Mouse (Mus musculus) kidney, adult 8-10 months (tissue): Measurements from ENCODE around the gene Dip2a.

Experiments used
- DNase-seq, 2 experiments: peaks; one replicate each; pipeline ENCODE4 v3.0.0; 2022

Gene Dip2a

DNA sequence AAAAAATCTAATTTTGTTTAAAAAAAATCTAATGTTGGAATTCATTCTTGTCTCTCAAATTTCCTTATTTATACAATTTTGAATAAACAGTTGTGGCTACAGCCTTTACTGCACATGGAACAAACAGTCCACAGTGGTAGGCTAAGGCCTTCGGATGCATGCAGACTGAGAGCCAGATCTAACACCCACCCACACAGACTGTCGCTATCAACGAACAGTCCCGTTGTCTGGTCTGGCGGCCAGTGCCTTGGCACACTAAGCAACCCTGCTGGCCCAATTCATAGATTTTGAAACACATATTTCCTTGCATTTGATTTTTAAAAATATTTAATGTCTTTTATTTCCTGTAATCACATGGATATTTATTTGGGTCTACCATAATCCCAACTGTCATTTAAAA is 45.0 kb downstream of the Dip2a start:
- no peak for DNase-seq

DNA sequence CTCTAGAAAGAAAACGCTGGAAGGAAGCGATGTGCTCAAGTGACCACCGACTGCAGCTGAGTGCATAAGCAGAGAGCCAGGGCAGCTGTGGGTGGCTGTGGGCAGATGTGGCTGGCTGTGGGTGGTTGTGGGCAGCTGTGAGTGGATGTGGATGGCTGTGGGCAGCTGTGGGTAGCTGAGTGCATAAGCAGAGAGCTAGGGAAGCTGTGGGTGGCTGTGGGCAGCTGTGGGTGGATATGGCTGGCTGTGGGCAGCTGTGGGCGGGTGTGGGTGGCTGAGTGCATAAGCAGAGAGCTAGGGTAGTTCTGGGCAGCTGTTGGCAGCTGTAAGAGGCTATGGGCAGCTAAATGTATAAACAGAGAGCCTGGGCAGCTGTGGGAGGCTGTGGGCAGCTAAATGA is 51.9 kb downstream of the Dip2a start:
- no peak for DNase-seq

DNA sequence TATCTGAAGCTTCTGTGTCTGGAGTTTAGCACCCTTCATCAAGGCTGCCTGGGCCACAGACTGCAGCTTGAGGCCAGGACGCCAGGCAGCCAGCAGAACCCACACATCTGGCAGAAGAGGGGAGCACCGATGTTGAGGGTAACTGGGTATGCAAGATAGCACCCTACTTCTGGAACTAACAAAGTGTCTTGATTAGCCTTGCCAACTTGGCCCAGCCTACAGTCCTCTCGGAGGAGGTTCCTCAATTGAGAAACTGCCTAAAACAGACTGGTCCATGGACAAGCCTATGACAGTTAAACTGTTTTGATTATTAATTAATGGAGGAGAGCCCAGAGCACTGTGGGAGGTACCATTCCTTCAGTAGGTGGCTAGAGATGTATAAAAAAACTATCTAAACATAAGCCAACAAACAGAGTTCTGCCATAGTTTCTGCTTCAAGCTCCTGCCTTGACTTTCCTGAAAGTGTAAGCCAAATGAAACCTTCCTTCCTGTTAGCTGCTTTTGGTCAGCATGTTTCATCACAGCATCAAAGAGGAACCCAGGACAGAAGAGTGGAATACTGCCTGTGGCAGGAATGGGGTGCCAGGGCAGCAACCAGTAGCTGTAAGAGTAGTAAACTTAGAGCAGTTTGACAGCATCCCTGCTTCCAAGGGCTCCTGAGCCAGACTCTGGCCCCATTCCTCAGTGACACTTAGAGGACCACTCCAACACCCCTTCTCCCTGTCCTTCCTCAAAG is 55.0 kb downstream of the Dip2a start:
- DNase-seq: no peak

DNA sequence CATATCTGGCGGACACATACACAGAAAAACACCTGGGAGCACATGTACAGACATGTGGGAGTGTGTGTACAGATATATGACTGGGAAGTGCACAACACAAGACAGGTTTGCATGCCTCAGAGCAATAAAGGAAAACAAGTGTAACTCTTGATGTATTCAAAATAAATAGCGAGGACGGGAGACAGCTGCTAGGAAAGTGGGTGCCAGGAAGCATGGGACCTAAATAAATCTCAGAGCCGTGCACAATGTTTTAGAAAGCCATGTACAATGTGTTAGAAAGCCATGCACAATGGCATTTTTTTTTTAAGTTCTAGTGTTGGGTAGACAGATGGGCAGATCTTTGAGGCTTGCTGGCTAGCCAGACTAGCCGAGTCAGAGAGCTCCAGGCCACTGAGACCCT is 56.0 kb downstream of the Dip2a start:
- no peak for DNase-seq

DNA sequence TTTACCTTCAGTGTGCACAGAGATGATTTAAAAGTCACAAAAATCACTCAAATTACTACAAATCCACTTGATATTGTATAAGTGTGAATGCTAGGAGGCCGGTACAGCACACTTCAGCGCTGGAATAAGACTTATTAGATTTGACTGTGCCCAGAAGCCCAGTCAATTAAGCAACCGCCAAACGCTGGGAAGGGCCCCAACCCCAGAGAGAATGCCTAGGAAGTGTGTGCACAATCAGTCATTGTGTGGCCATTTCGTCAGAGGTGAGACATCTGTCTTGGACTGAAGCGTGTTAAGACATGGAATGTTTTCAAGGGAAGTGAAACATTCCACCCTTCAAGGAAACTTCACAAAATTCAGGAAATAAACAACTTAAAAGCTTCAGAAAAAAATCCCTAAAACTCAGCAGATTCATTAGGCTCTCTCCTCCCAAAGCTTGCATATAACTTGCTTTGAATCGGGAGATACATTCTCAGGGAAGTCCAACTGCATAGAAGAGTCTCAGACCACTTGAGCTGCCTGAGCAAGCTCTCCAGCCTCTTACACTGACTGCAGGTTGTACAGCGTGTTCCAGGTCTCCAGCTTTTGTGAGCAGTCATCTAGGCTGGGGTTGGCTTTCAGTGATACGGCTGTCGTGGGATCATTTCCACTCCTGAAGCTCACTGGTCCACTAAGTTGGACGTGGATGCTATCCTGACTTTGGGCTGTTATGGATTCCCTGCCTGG is 56.7 kb downstream of the Dip2a start:
- DNase-seq: no peak

DNA sequence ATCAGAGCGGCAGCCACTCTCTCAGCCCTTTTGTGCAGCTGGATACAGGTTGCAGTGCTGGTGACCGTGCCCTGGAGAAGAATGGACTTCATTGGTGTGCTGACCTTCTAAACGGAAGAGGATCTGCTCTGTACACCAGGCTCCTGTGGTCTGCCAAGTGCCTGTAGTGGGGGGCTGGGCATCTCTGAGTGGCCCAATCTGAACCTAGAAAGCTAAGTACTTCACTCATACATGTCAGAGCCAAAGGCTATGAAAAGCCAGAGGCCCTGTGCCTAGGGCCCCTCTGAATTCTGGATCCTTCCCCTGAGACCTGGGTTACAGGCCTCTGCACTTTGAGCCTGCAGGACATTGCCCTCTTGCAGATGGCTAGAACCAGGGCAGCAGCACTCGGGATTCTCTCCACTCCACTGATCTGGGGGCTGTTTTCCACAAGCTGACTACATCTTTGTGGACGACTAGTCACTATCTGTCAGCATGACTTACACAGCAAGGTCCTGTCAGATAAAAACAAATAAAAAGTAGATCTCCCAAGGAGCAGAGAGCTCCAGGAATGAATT is 66.5 kb downstream of the Dip2a start:
- DNase-seq: peak; percentile 42 to 57

DNA sequence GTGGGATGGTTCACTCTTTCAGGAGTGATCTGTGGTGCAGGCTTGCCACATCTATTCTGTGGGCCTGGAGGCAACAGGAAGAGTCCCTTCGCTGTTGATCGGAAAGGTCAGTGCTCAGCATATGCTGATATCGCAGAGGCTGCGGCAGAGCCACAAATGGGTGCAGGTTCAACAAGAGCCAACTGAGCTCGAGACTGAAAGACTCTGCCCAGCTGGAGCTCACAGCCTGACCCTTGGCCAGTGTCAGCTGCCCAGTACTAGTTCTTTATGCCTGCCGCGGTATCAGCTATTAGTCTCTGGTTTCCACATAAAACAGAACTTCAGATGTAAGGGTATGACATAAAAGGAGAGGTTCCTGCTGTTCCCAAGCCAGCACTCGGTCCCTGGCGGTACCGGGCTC is 69.8 kb downstream of the Dip2a start:
- DNase-seq: peak; percentile 23 to 48

DNA sequence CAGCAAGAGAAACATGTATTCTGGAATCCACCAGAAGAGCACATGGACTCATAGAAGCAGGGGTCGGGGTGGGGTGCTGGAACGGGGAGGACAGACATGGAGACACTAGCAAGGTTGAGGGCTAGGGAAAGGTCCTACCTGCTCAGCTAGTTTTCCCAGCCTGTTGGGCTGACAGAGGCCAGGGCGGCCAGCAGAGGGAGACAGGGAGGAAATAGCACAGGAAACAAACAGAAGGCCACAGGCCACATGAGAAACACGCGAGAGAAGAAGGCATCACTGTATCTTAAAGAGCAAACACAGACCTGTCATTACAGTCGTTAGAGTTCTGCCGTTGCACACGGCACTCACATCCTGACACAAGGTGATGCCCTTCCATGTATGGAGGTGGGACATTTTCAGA is 73.9 kb downstream of the Dip2a start:
- peak in 1 of 2 experiments; percentile 41 for DNase-seq

DNA sequence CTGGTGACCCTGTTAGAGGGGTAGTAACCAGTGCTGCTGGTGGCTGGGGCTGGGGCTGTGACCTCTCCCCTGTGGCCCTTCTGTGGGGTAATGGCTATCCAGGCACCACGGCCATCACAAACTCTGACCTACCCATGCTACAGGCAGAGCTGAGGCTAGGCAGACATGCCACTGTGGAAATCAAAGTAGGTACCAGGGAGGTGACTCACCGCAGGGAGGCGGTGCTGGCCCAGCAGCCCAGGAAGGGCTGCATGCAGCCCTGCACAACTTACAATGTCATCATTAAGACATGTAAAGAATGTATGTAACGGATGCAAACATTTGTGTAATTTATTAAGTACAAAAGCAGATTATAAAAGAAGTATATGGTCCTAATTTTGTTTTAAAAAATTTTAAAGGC is 82.7 kb downstream of the Dip2a start:
- no peak for DNase-seq

DNA sequence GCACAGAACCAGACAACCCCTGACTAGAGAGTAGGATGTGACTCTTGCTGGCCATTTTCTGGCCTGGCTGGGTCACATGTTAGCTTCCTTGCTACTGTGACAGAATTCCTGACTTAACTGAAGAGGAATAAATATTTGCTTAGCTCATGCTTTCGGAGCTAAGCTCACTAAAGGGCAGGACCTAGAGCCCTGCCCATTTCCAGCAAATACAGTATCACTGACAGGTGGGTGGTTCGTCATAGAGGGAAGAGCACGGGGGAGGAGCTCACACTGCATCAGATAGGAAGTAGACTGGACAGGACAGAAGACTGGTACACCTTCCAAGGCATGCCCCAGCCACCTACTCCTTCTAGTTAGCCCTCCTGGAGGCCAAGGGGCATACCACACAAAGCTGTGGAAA is 83.6 kb downstream of the Dip2a start:
- DNase-seq: no peak

DNA sequence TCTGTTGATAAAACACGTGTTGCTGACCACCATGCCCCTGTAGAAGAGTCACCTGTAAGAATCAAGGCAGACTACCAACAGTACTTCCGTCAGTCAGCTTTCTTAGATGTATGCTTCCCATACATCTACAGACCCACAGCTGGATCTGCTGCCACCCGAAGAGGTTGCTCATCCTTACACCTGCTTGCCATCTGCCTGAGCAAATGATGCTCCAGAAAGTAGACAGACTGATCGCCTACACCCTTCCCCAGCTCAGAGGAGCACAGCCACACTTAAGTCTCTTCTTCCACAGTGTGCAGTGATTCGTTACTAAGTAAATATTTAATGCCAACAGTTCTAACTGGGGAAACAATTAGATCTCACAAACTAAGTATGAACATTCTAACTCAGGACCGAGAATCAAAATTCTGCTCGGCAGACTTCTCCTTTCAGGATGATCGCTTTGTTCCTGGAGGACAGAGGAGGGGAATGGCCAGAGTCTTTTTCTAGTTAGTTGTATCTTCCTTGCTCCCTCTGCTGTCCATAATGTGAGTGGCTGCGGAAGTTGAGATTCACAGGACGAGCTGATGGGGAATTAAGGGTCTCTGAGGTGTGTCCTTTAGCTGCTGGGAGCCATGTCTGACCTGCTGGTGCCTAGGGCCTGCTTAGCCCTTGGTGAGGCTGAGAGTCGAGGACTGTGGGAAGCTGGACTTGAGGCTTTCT is 84.6 kb downstream of the Dip2a start:
- peak in 1 of 2 experiments; percentile 12 for DNase-seq

DNA sequence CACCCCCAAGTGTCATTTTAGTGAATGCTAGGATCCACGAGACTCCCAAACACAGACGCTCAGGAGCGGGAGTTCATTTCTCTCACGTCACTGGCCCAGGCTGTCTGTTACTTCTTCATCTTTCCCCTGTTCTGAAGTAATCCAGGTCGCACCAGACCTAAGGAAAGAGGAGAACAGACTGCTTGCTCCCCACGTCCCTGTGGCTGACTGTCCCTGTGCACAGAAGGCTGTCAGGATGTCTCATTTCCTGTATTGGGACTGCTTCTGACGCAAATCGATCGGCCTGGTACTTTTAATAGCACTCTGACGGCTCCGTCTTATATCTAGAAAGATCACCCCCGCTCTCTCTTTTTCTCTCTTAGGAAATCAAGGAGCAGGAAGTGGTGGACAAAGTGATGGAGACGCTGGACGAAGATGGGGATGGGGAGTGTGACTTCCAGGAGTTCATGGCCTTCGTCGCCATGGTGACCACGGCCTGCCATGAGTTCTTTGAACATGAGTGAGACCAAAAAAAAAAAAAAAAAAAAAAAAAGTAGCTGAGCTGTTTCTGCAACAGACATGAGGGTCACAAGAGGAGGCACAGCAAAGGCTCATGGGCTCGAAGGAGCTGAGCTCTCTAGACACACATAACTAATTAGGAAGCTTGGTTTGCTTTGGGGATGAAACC is 85.4 kb downstream of the Dip2a start:
- no peak for DNase-seq

DNA sequence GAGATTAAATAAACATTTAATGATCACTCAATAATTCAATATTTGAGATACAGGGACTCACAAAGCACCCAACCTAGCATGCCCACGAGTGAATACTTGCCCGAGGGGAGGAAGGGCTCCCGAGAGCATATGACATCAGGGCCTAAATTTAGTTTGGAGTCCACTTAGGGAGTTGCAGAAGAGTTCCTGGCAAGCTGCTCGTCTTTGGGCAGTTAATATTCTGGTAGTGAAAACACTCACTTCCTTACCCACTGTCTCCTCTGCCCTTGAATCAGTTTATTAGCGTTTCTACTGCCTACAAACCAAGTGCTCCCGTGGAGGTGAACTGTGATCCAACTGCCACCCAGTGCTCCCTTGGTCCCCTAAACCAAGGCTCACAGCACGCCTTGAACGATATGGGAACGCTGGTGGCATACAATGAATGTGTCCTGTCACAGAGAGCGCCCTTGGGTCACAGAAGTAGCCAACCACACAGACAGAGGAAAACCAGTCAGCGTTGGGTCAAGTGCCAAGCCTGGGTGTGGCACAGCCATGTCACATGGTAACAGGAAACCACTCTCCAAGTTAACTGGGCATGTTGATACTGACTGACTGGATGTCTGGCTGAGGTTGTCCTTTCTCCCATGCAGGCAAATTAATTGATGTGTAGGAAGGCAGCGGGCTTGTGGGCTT is 87.2 kb downstream of the Dip2a start:
- DNase-seq: peak; percentile 35 to 39

DNA sequence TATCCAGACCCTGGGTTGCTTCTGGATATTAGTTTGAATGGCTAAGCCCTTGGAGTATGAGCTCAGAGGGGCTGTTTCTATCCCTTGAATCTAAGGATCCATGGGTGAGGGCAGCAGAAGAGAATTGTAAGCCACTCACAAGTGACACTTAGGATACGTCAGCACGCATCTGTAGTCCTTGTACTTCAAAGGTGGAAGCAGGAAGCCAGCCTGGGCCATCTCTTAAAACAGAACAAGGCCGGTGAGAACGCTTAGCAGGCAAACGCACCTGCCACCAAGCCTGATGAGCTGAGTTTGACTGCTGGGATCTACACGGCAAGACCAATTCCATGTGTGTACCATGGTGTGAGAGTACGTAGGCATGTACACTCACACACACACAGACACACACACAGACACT is 87.9 kb downstream of the Dip2a start:
- DNase-seq: no peak

DNA sequence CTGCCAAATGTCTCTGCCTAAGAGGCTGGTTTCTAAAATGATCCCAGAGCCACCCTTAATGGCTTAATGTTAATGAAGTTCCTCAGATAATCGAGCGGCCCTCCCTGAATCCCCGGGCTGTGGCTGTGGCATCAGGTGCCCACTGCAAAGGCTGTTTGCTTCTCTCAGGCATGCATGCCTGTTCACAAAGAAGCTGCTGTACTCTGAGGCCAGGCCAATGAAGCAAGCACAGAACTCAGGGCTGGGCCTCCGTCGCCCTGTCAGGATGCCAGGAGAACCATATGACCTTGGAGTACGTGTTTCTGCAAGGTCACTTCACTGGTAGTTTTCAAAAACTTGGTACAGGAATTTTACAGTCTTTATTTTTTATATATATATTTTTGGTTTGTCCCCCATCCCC is 89.5 kb downstream of the Dip2a start:
- peak in 1 of 2 experiments; percentile 15 for DNase-seq

DNA sequence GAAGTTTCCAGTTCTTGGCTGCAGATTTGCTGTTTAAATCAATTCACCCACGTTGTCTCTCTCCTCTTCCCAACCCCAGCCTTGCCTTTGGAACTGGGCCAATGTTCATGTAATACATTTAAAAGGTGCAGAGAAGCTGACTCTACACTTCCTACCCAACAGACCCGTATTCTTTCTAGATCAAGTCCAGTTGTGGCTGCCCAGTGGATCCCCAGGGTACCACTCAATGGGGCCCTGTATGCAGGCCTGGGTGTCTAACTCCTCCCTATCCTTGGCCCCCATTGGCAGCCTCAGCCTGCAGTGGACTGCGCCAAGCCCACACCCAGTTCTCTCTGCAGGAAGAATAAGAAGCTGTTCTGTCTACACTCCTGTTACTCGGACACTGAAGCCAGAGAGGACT is 91.6 kb downstream of the Dip2a start, which contains the start of gene S100b:
Gene S100b (plus strand): TSS at position 318 of the 400 bp plus-strand sequence.
- peak; percentile 10 to 34 for DNase-seq

DNA sequence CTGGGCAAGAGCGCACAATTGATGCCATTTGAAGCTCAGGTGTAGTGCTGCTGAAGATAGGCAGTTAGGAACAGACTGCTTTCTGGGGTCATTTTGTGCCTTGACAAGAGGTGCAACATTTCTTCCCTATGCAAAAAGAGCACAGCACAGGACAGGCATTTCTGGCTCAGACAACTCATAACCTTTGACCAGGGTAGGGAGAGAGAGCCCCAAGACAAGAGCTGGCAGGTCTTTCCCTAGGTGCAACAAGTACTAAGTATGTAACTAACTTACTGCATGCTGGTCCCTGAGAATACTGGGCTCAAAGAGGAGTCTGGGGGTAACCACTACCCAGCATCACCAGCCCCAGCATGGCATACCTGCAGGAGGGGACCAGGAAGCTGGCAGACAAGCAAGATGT is 92.0 kb downstream of the Dip2a start:
- peak; percentile 33 to 36 for DNase-seq

DNA sequence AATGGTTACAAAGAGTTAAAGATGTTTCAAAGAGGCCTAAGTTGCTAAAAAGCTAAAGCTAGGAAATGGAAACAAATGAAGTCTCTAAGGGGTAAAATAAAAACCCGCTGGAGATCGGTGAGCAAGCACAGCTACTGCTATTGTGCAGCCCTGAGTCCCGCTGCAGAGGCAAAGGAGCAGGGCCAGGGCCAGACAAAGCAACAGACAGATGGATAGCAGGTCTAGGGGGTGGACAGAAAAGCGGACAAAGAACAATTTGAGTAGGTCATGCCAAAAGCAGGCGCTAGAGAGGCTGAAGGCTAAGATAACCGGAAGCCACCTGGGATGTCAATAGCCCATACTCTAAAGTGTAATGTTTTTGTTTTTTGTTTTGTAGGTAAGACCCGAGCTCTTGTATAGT is 94.2 kb downstream of the Dip2a start:
- DNase-seq: no peak

DNA sequence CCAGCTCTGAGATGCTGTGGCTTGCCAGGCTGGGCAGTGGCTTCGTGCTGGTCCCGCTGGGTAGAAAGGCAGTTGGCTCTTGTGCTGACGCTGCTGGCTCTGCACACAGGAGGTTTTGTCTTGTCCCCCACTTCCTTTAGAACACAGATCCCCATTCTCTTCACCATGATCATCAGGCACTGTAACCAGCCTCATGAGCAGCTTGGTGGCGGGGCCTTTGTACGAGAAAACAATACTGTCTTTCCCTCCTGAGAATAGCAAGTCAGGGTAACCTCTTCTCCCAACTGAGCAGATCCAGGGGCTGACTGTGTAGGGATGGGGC is 96.5 kb downstream of the Dip2a start:
- DNase-seq: no peak

DNA sequence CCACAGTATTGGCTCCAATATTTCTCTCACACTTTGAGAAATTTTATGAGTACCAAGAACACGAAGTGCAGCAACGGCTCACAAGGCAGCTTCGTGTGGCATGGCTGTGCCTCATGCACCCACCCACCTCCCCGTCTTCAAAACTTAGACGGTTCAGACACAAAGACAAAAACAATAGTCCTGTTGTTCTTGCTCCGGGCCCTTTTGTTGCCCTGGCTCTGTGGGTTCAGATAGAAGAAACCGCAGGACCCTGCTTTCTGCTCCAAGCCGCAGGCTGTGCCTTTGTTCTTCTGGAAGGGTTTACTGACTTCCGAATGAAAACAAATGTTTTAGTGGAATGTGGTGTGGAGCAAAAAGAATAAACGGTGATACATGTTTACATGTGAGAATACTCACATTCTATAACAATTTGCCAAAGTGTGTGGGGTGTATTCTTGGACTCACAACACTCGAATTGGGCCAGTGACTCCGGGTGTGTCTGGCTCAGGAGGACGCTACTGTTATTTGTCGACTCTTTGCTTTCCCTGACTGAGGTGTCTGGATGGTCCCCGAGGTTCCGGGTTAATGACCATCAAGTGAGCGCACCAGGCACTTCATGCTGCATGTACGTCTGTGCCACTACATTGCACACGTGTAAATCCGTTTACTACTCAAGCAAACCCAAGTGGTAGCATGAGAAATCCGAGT is 97.0 kb downstream of the Dip2a start:
- DNase-seq: no peak

DNA sequence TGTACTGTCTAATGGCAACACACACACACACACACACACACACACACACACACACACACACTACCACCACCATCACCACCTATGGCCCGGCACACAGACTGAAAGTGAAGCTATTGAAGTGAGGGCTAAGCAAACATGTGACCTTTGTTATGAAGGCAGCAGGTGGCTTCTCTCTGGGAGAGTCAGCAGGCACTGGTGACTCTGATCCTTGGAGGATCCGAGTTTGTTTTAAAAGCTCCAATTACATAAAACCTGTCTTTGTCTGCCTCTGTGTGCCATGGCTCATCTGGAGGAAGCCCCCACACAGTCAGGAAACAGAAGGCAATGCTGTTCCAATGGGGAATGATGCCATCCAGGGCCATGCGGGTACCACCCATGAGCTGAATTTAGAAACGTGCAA is 98.5 kb downstream of the Dip2a start:
- no peak for DNase-seq

DNA sequence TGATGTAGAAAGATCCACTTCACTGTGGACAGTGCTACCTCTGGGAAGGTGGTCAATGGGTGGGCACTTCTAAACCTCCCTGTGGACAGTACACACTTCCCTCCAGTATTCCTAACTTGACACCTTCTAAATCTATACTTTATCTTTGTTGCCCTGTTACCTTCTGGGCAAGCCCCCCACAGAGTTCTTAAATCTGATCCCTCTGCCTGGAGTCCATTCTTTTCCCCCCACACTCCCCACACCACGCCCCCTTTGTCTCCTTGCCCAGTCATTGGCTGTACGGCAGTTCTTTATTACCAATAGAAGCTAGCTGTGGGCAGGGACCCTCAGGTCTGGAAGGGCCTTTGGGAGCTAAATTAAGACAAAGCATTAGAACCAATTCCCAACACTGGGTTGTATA is 100.0 kb downstream of the Dip2a start:
- no peak for DNase-seq
